Mouse (Mus musculus): ENCODE measurements at regions not wholly inside any gene's neighbourhood (a gene's known extent, or its start where the extent isn't known, plus 50 kb on each side); places are given as distances from the start of the nearest gene placed in this dataset.

- WGBS = 78% methylated on average over 26 of the region's 26 CpGs
- no peaks in the 10 kb centered on the region for H3K9me3 ChIP-seq
- H3K4me1 ChIP-seq (replicated peaks) = peaks cover 42% of the 10 kb centered on the region
- H3K36me3 ChIP-seq = no peaks in the 10 kb centered on the region
- no peak overlapping the region for H3K4me3 ChIP-seq
- peak overlapping the region; percentile 53; the same call in 1 of the 2 replicates for H3K27ac ChIP-seq
- peaks cover 30% of the 10 kb centered on the region for H3K27me3 ChIP-seq (ENCODE audit: insufficient read depth, poor library complexity, severe bottlenecking)
- no peak for DNase-seq (ENCODE audit: low spot score)
These were observed 237.5 kb downstream of the Uaca start for GRCm38 (mm10) chr9:61031699-61032447.

GRCm38 (mm10) chr9:61032448-61033433, 238.4 kb downstream of the Uaca start:
- whole genome bisulfite sequencing = 81% methylated on average over 23 of the region's 23 CpGs
- DNase-seq (ENCODE audit: low spot score) = no peak
- Histone ChIP-seq H3K9me3 (no peaks in the 10 kb centered on the region), H3K4me3 (no peak overlapping the region), H3K36me3 (no peaks in the 10 kb centered on the region), H3K27me3 (ENCODE audit: insufficient read depth, poor library complexity, severe bottlenecking) (peaks cover 37% of the 10 kb centered on the region), H3K4me1 (replicated peaks) (peaks cover 42% of the 10 kb centered on the region), H3K27ac (peak overlapping the region; percentile 53; the same call in 1 of the 2 replicates)

GRCm38 (mm10) chr9:61033593-61033992, 239.3 kb downstream of the Uaca start:
- DNase-seq (ENCODE audit: low spot score) = no peak
- Histone ChIP-seq H3K27ac (0 out of 2 replicates have a peak overlapping the region, but pooled peaks have one; percentile 23), H3K9me3 (no peaks in the 10 kb centered on the region), H3K4me3 (no peak overlapping the region), H3K27me3 (ENCODE audit: insufficient read depth, poor library complexity, severe bottlenecking) (peaks cover 42% of the 10 kb centered on the region), H3K4me1 (replicated peaks) (peaks cover 46% of the 10 kb centered on the region), H3K36me3 (no peaks in the 10 kb centered on the region)
- 79% methylated on average over 9 of the region's 9 CpGs for WGBS

- WGBS = 42% methylated on average over 2 of the region's 2 CpGs
- H3K27me3 ChIP-seq (ENCODE audit: insufficient read depth, poor library complexity, severe bottlenecking) = peaks cover 51% of the 10 kb centered on the region
- H3K4me1 ChIP-seq (replicated peaks) = peaks cover 39% of the 10 kb centered on the region
- H3K9me3 ChIP-seq = no peaks in the 10 kb centered on the region
- peak overlapping the region; percentile 42 for H3K27ac ChIP-seq
- H3K36me3 ChIP-seq = no peaks in the 10 kb centered on the region
- H3K4me3 ChIP-seq = no peak overlapping the region
- DNase-seq (ENCODE audit: low spot score) = no peak
These were observed 247.7 kb downstream of the Uaca start for GRCm38 (mm10) chr9:61042063-61042462.

- WGBS = 88% methylated on average over 14 of the region's 14 CpGs
- H3K36me3 ChIP-seq = no peaks in the 10 kb centered on the region
- peaks cover 48% of the 10 kb centered on the region for H3K27me3 ChIP-seq (ENCODE audit: insufficient read depth, poor library complexity, severe bottlenecking)
- H3K9me3 ChIP-seq = no peaks in the 10 kb centered on the region
- H3K4me1 ChIP-seq (replicated peaks) = peaks cover 22% of the 10 kb centered on the region
- H3K27ac ChIP-seq = no peak overlapping the region
- H3K4me3 ChIP-seq = no peak overlapping the region
- no peak for DNase-seq (ENCODE audit: low spot score)
These were observed 250.6 kb downstream of the Uaca start for GRCm38 (mm10) chr9:61044983-61045382.

GRCm38 (mm10) chr9:61046517-61046916, 252.2 kb downstream of the Uaca start:
- H3K36me3 ChIP-seq = no peaks in the 10 kb centered on the region
- H3K27me3 ChIP-seq (ENCODE audit: insufficient read depth, poor library complexity, severe bottlenecking) = peaks cover 50% of the 10 kb centered on the region
- DNase-seq (ENCODE audit: low spot score) = peak; percentile 78
- 0 out of 2 replicates have a peak, but pooled peaks cover 4% of the 10 kb centered on the region for H3K9me3 ChIP-seq
- H3K4me1 ChIP-seq (replicated peaks) = peaks cover 21% of the 10 kb centered on the region
- no peak overlapping the region for H3K27ac ChIP-seq
- WGBS = 23% methylated on average over 7 of the region's 7 CpGs
- no peak overlapping the region for H3K4me3 ChIP-seq

GRCm38 (mm10) chr9:61047289-61047688, 252.9 kb downstream of the Uaca start:
- DNase-seq (ENCODE audit: low spot score) = no peak
- H3K27me3 ChIP-seq (ENCODE audit: insufficient read depth, poor library complexity, severe bottlenecking) = peaks cover 43% of the 10 kb centered on the region
- no peak overlapping the region for H3K4me3 ChIP-seq
- peaks cover 14% of the 10 kb centered on the region for H3K4me1 ChIP-seq (replicated peaks)
- H3K27ac ChIP-seq = no peak overlapping the region
- H3K9me3 ChIP-seq = peaks cover 4% of the 10 kb centered on the region; the same call in 1 of the 2 replicates
- 82% methylated on average over 11 of the region's 11 CpGs for WGBS
- H3K36me3 ChIP-seq = no peaks in the 10 kb centered on the region

- H3K4me3 ChIP-seq = no peak overlapping the region
- peaks cover 4% of the 10 kb centered on the region; the same call in 1 of the 2 replicates for H3K9me3 ChIP-seq
- H3K27me3 ChIP-seq (ENCODE audit: insufficient read depth, poor library complexity, severe bottlenecking) = peaks cover 32% of the 10 kb centered on the region
- no peak overlapping the region for H3K27ac ChIP-seq
- WGBS = 85% methylated on average over 15 of the region's 15 CpGs
- H3K4me1 ChIP-seq (replicated peaks) = peaks cover 14% of the 10 kb centered on the region
- DNase-seq (ENCODE audit: low spot score) = no peak
- H3K36me3 ChIP-seq = no peaks in the 10 kb centered on the region
These were observed 254.2 kb downstream of the Uaca start for GRCm38 (mm10) chr9:61048576-61048975.

- Histone ChIP-seq H3K4me3 (no peak overlapping the region), H3K27me3 (ENCODE audit: insufficient read depth, poor library complexity, severe bottlenecking) (peaks cover 42% of the 10 kb centered on the region), H3K36me3 (no peaks in the 10 kb centered on the region), H3K27ac (no peak overlapping the region), H3K4me1 (replicated peaks) (peaks cover 35% of the 10 kb centered on the region), H3K9me3 (peaks cover 4% of the 10 kb centered on the region; the same call in 1 of the 2 replicates)
- no peak for DNase-seq (ENCODE audit: low spot score)
- 85% methylated on average over 12 of the region's 12 CpGs for WGBS
These were observed 258.3 kb downstream of the Uaca start for GRCm38 (mm10) chr9:61052621-61053020.

GRCm38 (mm10) chr9:61054427-61054826, 260.1 kb downstream of the Uaca start:
- DNase-seq (ENCODE audit: low spot score) = peak; percentile 49
- Histone ChIP-seq H3K9me3 (peaks cover 7% of the 10 kb centered on the region), H3K36me3 (no peaks in the 10 kb centered on the region), H3K27me3 (ENCODE audit: insufficient read depth, poor library complexity, severe bottlenecking) (peaks cover 38% of the 10 kb centered on the region), H3K4me3 (no peak overlapping the region), H3K4me1 (replicated peaks) (peaks cover 37% of the 10 kb centered on the region), H3K27ac (peak overlapping the region; percentile 67)
- WGBS = 38% methylated on average over 3 of the region's 3 CpGs

GRCm38 (mm10) chr9:61055392-61055791, 261.1 kb downstream of the Uaca start:
- Histone ChIP-seq H3K9me3 (peaks cover 15% of the 10 kb centered on the region), H3K27ac (no peak overlapping the region), H3K4me1 (replicated peaks) (peaks cover 37% of the 10 kb centered on the region), H3K27me3 (ENCODE audit: insufficient read depth, poor library complexity, severe bottlenecking) (peaks cover 33% of the 10 kb centered on the region), H3K36me3 (no peaks in the 10 kb centered on the region), H3K4me3 (no peak overlapping the region)
- 77% methylated on average over 3 of the region's 3 CpGs for WGBS
- no peak for DNase-seq (ENCODE audit: low spot score)

GRCm38 (mm10) chr9:61055928-61056730, 261.8 kb downstream of the Uaca start:
- no peak for DNase-seq (ENCODE audit: low spot score)
- H3K4me1 ChIP-seq (replicated peaks) = peaks cover 37% of the 10 kb centered on the region

More at GRCm38 (mm10) chr9:61055928-61056730, 261.8 kb downstream of the Uaca start:
- no peaks in the 10 kb centered on the region for H3K36me3 ChIP-seq
- H3K27me3 ChIP-seq (ENCODE audit: insufficient read depth, poor library complexity, severe bottlenecking) = peaks cover 33% of the 10 kb centered on the region
- no peak overlapping the region for H3K4me3 ChIP-seq
- H3K9me3 ChIP-seq = peaks cover 14% of the 10 kb centered on the region
- WGBS = 89% methylated on average over 15 of the region's 15 CpGs
- H3K27ac ChIP-seq = peak overlapping the region; percentile 35; the same call in 1 of the 2 replicates
